Mouse (Mus musculus) layer of hippocampus, postnatal 36 days (tissue): ENCODE results near the gene Gm10147. TPM values are rescaled to one million over a fixed set of nuclear protein-coding genes. Genes with fewer than 3 reads are reported as not detected.
"Not testable (repeated sequence)": the region's sequence is repeated elsewhere in the genome, so short reads cannot be mapped to it uniquely, and the experiment has no call there.

Source experiments
- DNase-seq, 2 experiments: peaks; one replicate each; pipeline ENCODE4 v3.0.0; 2022
- microRNA-seq, 2 experiments: library from miRNA; unstranded; fragments of <30 nt; microRNA quantifications; one replicate each; pipeline ENCODE4 v1.2.0; 2021
- total RNA-seq, 2 experiments: library from RNA; stranded (reverse); gene quantifications; 2 replicates each; pipeline ENCODE4 v1.2.3; 2021

Gene Gm10147
- not detected for total RNA-seq

DNA sequence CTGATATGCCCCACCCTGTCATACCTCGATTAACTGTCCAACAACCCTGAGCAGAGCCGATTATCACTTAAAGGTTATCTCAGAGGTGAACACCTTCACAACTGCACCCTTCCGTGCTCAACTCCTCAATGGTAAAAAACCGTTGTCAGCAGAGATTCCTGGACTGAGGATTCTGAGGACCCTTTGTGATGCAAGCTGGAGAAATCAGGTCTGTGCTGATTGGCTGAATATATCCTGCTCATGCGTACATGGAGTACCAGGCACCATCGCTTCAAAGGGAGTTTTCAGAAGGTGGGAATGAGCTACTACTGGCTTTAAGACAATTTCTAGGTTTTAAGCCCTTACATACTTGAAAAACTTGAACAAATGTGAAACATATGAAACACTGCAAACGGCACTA, at the start of gene Gm10147:
Gene Gm10147 (minus strand): TSS at position 101 of the 400 bp plus-strand sequence.
- not testable (repeated sequence) for DNase-seq

Small RNAs within 50 kb of the gene (microRNA-seq; reads per million reads assigned to microRNA genes)
- 0 reads per million in 2 experiments for gene Gm44499
